Mouse (Mus musculus) urinary bladder, postnatal 4 days (tissue): ENCODE results near the gene Vegfd.

Source experiments
- DNase-seq, 2 experiments: peaks; one replicate each; pipeline ENCODE4 v3.0.0; 2021 to 2022; ENCODE audit warnings: low spot score in 2 of 2

Gene Vegfd

GRCm38 (mm10) chrX:164373081-164373480, at the start of gene Vegfd:
Vegfd (plus strand) TSS chrX:164373378.
- DNase-seq = peak in 1 of 2 experiments; percentile 24

GRCm38 (mm10) chrX:164323391-164323913, 49.7 kb upstream of the Vegfd start:
- no peak for DNase-seq

GRCm38 (mm10) chrX:164330351-164330750, 42.8 kb upstream of the Vegfd start:
- no peak for DNase-seq

- DNase-seq = no peak
These were observed 42.4 kb upstream of the Vegfd start for GRCm38 (mm10) chrX:164330766-164331165.

GRCm38 (mm10) chrX:164338591-164338990, 34.6 kb upstream of the Vegfd start:
- DNase-seq = no peak

GRCm38 (mm10) chrX:164345359-164345938, 27.7 kb upstream of the Vegfd start:
- no peak for DNase-seq

- DNase-seq = no peak
These were observed 24.2 kb upstream of the Vegfd start for GRCm38 (mm10) chrX:164348937-164349336.

- DNase-seq = no peak
These were observed 7.9 kb upstream of the Vegfd start for GRCm38 (mm10) chrX:164365153-164365865.

- DNase-seq = no peak
These were observed 2.6 kb upstream of the Vegfd start for GRCm38 (mm10) chrX:164370576-164370975.

GRCm38 (mm10) chrX:164374586-164374985, 1.4 kb downstream of the Vegfd start:
- no peak for DNase-seq

- no peak for DNase-seq
These were observed 6.5 kb downstream of the Vegfd start for GRCm38 (mm10) chrX:164379721-164380120.

- peak; percentile 77 to 78 for DNase-seq
These were observed 8.6 kb downstream of the Vegfd start for GRCm38 (mm10) chrX:164381618-164382408.

- DNase-seq = no peak
These were observed 20.9 kb downstream of the Vegfd start for GRCm38 (mm10) chrX:164394091-164394490.

GRCm38 (mm10) chrX:164398456-164398855, 25.3 kb downstream of the Vegfd start:
- no peak for DNase-seq

- no peak for DNase-seq
These were observed 32.0 kb downstream of the Vegfd start for GRCm38 (mm10) chrX:164405080-164405649.

GRCm38 (mm10) chrX:164406133-164407022, 33.2 kb downstream of the Vegfd start:
- DNase-seq = no peak

- DNase-seq = no peak
These were observed 35.2 kb downstream of the Vegfd start for GRCm38 (mm10) chrX:164408301-164408927.

GRCm38 (mm10) chrX:164410562-164410961, 37.4 kb downstream of the Vegfd start:
- no peak for DNase-seq

- no peak for DNase-seq
These were observed 43.6 kb downstream of the Vegfd start for GRCm38 (mm10) chrX:164416803-164417202.

- DNase-seq = no peak
These were observed 44.8 kb downstream of the Vegfd start for GRCm38 (mm10) chrX:164418008-164418407.
